In the genomic region with DNA sequence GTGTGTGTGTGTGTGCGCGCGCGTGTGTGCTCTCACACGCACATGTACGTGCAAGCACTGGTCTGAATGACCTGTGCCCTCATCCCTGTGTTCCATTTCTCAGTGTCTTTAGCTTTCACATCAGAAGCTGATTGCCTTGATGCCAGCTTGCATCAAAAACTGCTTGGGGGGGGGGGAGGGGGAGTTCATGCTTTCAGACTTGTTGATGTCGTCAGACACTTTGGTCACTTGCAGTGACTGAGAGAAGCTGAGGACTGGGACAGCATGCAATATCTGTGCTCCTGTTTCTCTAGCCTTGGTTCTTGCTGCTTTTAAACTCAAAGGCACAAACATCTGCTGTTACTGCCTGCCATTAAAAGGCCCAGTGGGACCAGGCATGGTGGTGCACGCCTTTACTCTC, we compare ENCODE assay signal across 12 mouse cellular contexts. TPM values are rescaled to one million over a fixed set of nuclear protein-coding genes. Genes with fewer than 3 reads are reported as not detected.
DNase-seq lines count a peak whose midpoint lies in the region; ATAC-seq lines count a peak whose summit lies in the region.
"Had no signal": no experiment of that assay in that cellular context is flagged by ENCODE, and none has a peak within 500 bp of the region (broad histone marks: within the 10 kb centered on the region; RNA-seq: fewer than 3 reads in every experiment).

No protein-coding gene starts in this region.

- no peak for ATAC-seq in heart, embryonic 12.5 days (ENCODE audit: insufficient number of reproducible peaks, low FRiP score)
- ATAC-seq in lung, embryonic 15.5 days (ENCODE audit: borderline replicate concordance, extremely low read depth, low FRiP score, low TSS enrichment), result peak; percentile 21; the same call in 1 of the 2 replicates
- ATAC-seq in intestine, embryonic 15.5 days, result no peak; the same call in 1 of the 2 replicates
- no peak for ATAC-seq in neural tube, embryonic 15.5 days (ENCODE audit: low FRiP score)
- ATAC-seq: CD4-positive, CD25-positive, alpha-beta regulatory T cell, adult 4 months had no signal

- peak overlapping the region; percentile 83 for H3K27ac ChIP-seq in heart, embryonic 12.5 days (ENCODE audit: poor library complexity, severe bottlenecking)
- H3K27ac ChIP-seq in heart, embryonic 10.5 days, result no peak overlapping the region
- peak overlapping the region; percentile 89 for H3K27ac ChIP-seq in lung, embryonic 15.5 days
- H3K27ac ChIP-seq in intestine, embryonic 15.5 days, result 0 out of 2 replicates have a peak overlapping the region, but pooled peaks have one; percentile 56
- H3K27ac ChIP-seq in neural tube, embryonic 15.5 days (replicated peaks), result peak overlapping the region; percentile 65
- H3K27ac ChIP-seq: macrophage had no signal

- H3K4me1 ChIP-seq in heart, embryonic 12.5 days (replicated peaks), result peaks cover 35% of the 10 kb centered on the region
- peaks cover 34% of the 10 kb centered on the region for H3K4me1 ChIP-seq in heart, embryonic 10.5 days
- peaks cover 42% of the 10 kb centered on the region for H3K4me1 ChIP-seq in lung, embryonic 15.5 days
- peaks cover 11% of the 10 kb centered on the region for H3K4me1 ChIP-seq in intestine, embryonic 15.5 days (replicated peaks)
- H3K4me1 ChIP-seq in neural tube, embryonic 15.5 days, result peaks cover 25% of the 10 kb centered on the region

- no peak for DNase-seq in heart, embryonic 10.5 days (ENCODE audit: low spot score)
- DNase-seq in lung, postnatal 36 days, result no peak
- DNase-seq in frontal cortex, postnatal 10 days (ENCODE audit: low spot score in 2 of 2), result no peak
- DNase-seq in layer of hippocampus, postnatal 25 days (ENCODE audit: extremely low spot score in 1 of 2, low spot score in 1 of 2), result no peak
- DNase-seq: right cerebral cortex, postnatal 14 days had no signal

- no peaks in the 10 kb centered on the region for H3K36me3 ChIP-seq in heart, embryonic 12.5 days
- H3K36me3 ChIP-seq in heart, embryonic 10.5 days, result no peaks in the 10 kb centered on the region
- H3K36me3 ChIP-seq in lung, embryonic 15.5 days, result no peaks in the 10 kb centered on the region
- H3K36me3 ChIP-seq in intestine, embryonic 15.5 days, result no peaks in the 10 kb centered on the region
- no peaks in the 10 kb centered on the region for H3K36me3 ChIP-seq in neural tube, embryonic 15.5 days

- 82% methylated on average over 8 of the region's 8 CpGs for WGBS in heart, embryonic 12.5 days
- 86% methylated on average over 8 of the region's 8 CpGs for WGBS in heart, embryonic 10.5 days
- WGBS in lung, embryonic 15.5 days, result 71% methylated on average over 8 of the region's 8 CpGs
- WGBS in intestine, embryonic 15.5 days, result 88% methylated on average over 8 of the region's 8 CpGs
- 82% methylated on average over 8 of the region's 8 CpGs for WGBS in neural tube, embryonic 15.5 days

- no peak overlapping the region for H3K4me3 ChIP-seq in heart, embryonic 12.5 days
- H3K4me3 ChIP-seq in heart, embryonic 10.5 days, result no peak overlapping the region
- H3K4me3 ChIP-seq in lung, embryonic 15.5 days, result no peak overlapping the region
- H3K4me3 ChIP-seq in intestine, embryonic 15.5 days (replicated peaks), result no peak overlapping the region
- H3K4me3 ChIP-seq in neural tube, embryonic 15.5 days (replicated peaks), result no peak overlapping the region

- H3K27me3 ChIP-seq in heart, embryonic 12.5 days (replicated peaks), result no peaks in the 10 kb centered on the region
- no peaks in the 10 kb centered on the region for H3K27me3 ChIP-seq in heart, embryonic 10.5 days (ENCODE audit: insufficient read depth, poor library complexity, severe bottlenecking)
- H3K27me3 ChIP-seq in lung, embryonic 15.5 days, result no peaks in the 10 kb centered on the region
- no peaks in the 10 kb centered on the region for H3K27me3 ChIP-seq in intestine, embryonic 15.5 days (replicated peaks)
- no peaks in the 10 kb centered on the region for H3K27me3 ChIP-seq in neural tube, embryonic 15.5 days (replicated peaks)
- H3K27me3 ChIP-seq: Patski had no signal

- no peaks in the 10 kb centered on the region for H3K9me3 ChIP-seq in heart, embryonic 12.5 days (replicated peaks)
- H3K9me3 ChIP-seq in heart, embryonic 10.5 days, result no peaks in the 10 kb centered on the region
- no peaks in the 10 kb centered on the region for H3K9me3 ChIP-seq in lung, embryonic 15.5 days
- H3K9me3 ChIP-seq in intestine, embryonic 15.5 days, result no peaks in the 10 kb centered on the region
- no peaks in the 10 kb centered on the region for H3K9me3 ChIP-seq in neural tube, embryonic 15.5 days (replicated peaks)

- H3K4me2 ChIP-seq in heart, embryonic 12.5 days, result no peak overlapping the region
- no peak overlapping the region; the same call in 1 of the 2 replicates for H3K4me2 ChIP-seq in lung, embryonic 15.5 days
- no peak overlapping the region for H3K4me2 ChIP-seq in intestine, embryonic 15.5 days (replicated peaks)
- no peak overlapping the region for H3K4me2 ChIP-seq in neural tube, embryonic 15.5 days

- H3K9ac ChIP-seq in heart, embryonic 12.5 days, result peak overlapping the region; percentile 4; the same call in 1 of the 2 replicates
- H3K9ac ChIP-seq in lung, embryonic 15.5 days, result no peak overlapping the region
- no peak overlapping the region for H3K9ac ChIP-seq in intestine, embryonic 15.5 days
- no peak overlapping the region for H3K9ac ChIP-seq in neural tube, embryonic 15.5 days (replicated peaks)

RNA-seq across cellular contexts. Expression of gene Taf11, which starts 36.7 kb away (rescaled TPM):
- 48.6 and 56.2 TPM in 2 replicates for polyA plus RNA-seq in heart, embryonic 12.5 days (2016; fragmentation: Nextera tagmentation; extraction: Ambion mirVana)
- 52.5 and 64.0 TPM in 2 replicates for polyA plus RNA-seq in heart, embryonic 10.5 days (2016; fragmentation: Nextera tagmentation; extraction: Ambion mirVana)
- 68.6 and 73.5 TPM in 2 replicates for polyA plus RNA-seq in lung, embryonic 15.5 days (2015; fragmentation: Nextera tagmentation; extraction: Ambion mirVana)
- polyA plus RNA-seq in intestine, embryonic 15.5 days (2015; fragmentation: Nextera tagmentation; extraction: Ambion mirVana), result 54.0 and 54.4 TPM in 2 replicates
- 52.6 and 58.4 TPM in 2 replicates for polyA plus RNA-seq in neural tube, embryonic 15.5 days (2015; fragmentation: Nextera tagmentation; extraction: Ambion mirVana)
- total RNA-seq in layer of hippocampus, postnatal 25 days (2021), result 10 to 100 TPM; 34.8 to 39.3 TPM

RNA-seq across cellular contexts. Expression of gene Anks1, which starts 37.3 kb away (rescaled TPM):
- 11.5 and 12.1 TPM in 2 replicates for polyA plus RNA-seq in heart, embryonic 12.5 days (2016; fragmentation: Nextera tagmentation; extraction: Ambion mirVana)
- 9.2 and 10.4 TPM in 2 replicates for polyA plus RNA-seq in heart, embryonic 10.5 days (2016; fragmentation: Nextera tagmentation; extraction: Ambion mirVana)
- polyA plus RNA-seq in lung, embryonic 15.5 days (2015; fragmentation: Nextera tagmentation; extraction: Ambion mirVana), result 17.1 and 19.3 TPM in 2 replicates
- 12.5 and 13.3 TPM in 2 replicates for polyA plus RNA-seq in intestine, embryonic 15.5 days (2015; fragmentation: Nextera tagmentation; extraction: Ambion mirVana)
- polyA plus RNA-seq in neural tube, embryonic 15.5 days (2015; fragmentation: Nextera tagmentation; extraction: Ambion mirVana), result 46.3 and 50.4 TPM in 2 replicates
- total RNA-seq in layer of hippocampus, postnatal 25 days (2021), result 10 to 100 TPM; 34.5 to 42.9 TPM
